Mouse (Mus musculus): ENCODE measurements around the gene Rere. TPM values are rescaled to one million over a fixed set of nuclear protein-coding genes. Genes with fewer than 3 reads are reported as not detected.
"Not testable (repeated sequence)": the region's sequence is repeated elsewhere in the genome, so short reads cannot be mapped to it uniquely, and the experiment has no call there.

The Rere gene
- polyA plus RNA-seq, 1 experiment from 2014 or later, result 39.0 TPM

GRCm38 (mm10) chr4:150491710-150492109 lies 210.3 kb downstream of the Rere start:
- Histone ChIP-seq H3K27ac (no peak overlapping the region), H3K4me1 (replicated peaks) (peaks cover 55% of the 10 kb centered on the region), H3K4me3 (no peak overlapping the region), H3K4me2 (no peak overlapping the region), H3K9me3 (no peaks in the 10 kb centered on the region), H3K27me3 (no peaks in the 10 kb centered on the region), H3K36me3 (no peaks in the 10 kb centered on the region), H3K9ac (no peak overlapping the region)
- WGBS, result 60% methylated on average over 4 of the region's 4 CpGs
- ATAC-seq (ENCODE audit: low FRiP score), result no peak

GRCm38 (mm10) chr4:150493258-150493937 lies 212.0 kb downstream of the Rere start:
- no peaks in the 10 kb centered on the region for H3K9me3 ChIP-seq
- H3K4me2 ChIP-seq, result no peak overlapping the region
- H3K27ac ChIP-seq, result no peak overlapping the region
- H3K4me3 ChIP-seq, result no peak overlapping the region
- peaks cover 38% of the 10 kb centered on the region for H3K4me1 ChIP-seq (replicated peaks)
- H3K36me3 ChIP-seq, result no peaks in the 10 kb centered on the region
- WGBS, result 90% methylated on average over 7 of the region's 7 CpGs
- H3K9ac ChIP-seq, result no peak overlapping the region
- no peaks in the 10 kb centered on the region for H3K27me3 ChIP-seq
- ATAC-seq (ENCODE audit: low FRiP score), result no peak

GRCm38 (mm10) chr4:150493938-150494330 lies 212.5 kb downstream of the Rere start:
- peaks cover 33% of the 10 kb centered on the region for H3K4me1 ChIP-seq (replicated peaks)
- not testable (repeated sequence) for ATAC-seq (ENCODE audit: low FRiP score); H3K9ac ChIP-seq; H3K27ac ChIP-seq; H3K4me3 ChIP-seq; H3K4me2 ChIP-seq; H3K27me3 ChIP-seq; H3K9me3 ChIP-seq; H3K36me3 ChIP-seq
- 89% methylated on average over 5 of the region's 5 CpGs for WGBS

- H3K4me2 ChIP-seq, result no peak overlapping the region
- H3K9ac ChIP-seq, result no peak overlapping the region; the same call in 1 of the 2 replicates
- H3K27me3 ChIP-seq, result no peaks in the 10 kb centered on the region
- peak overlapping the region; percentile 58; the same call in 1 of the 2 replicates for H3K27ac ChIP-seq
- no peaks in the 10 kb centered on the region for H3K9me3 ChIP-seq
- H3K36me3 ChIP-seq, result peaks cover 10% of the 10 kb centered on the region; the same call in 1 of the 2 replicates
- WGBS, result 41% methylated on average over 2 of the region's 2 CpGs
- no peak overlapping the region for H3K4me3 ChIP-seq
- ATAC-seq (ENCODE audit: low FRiP score), result no peak
- peaks cover 18% of the 10 kb centered on the region for H3K4me1 ChIP-seq (replicated peaks)
Measured at GRCm38 (mm10) chr4:150495568-150495967, 214.1 kb downstream of the Rere start.

GRCm38 (mm10) chr4:150504304-150505021 lies 223.0 kb downstream of the Rere start:
- no peak overlapping the region for H3K27ac ChIP-seq
- ATAC-seq (ENCODE audit: low FRiP score), result no peak
- WGBS, result 94% methylated on average over 11 of the region's 11 CpGs
- H3K9ac ChIP-seq, result no peak overlapping the region
- H3K4me1 ChIP-seq (replicated peaks), result no peaks in the 10 kb centered on the region
- H3K9me3 ChIP-seq, result no peaks in the 10 kb centered on the region
- peaks cover 37% of the 10 kb centered on the region for H3K36me3 ChIP-seq
- no peak overlapping the region for H3K4me3 ChIP-seq
- H3K4me2 ChIP-seq, result no peak overlapping the region
- H3K27me3 ChIP-seq, result no peaks in the 10 kb centered on the region

- Histone ChIP-seq H3K9me3 (no peaks in the 10 kb centered on the region), H3K36me3 (peaks cover 53% of the 10 kb centered on the region), H3K27ac (0 out of 2 replicates have a peak overlapping the region, but pooled peaks have one; percentile 1), H3K4me3 (no peak overlapping the region), H3K4me2 (no peak overlapping the region), H3K27me3 (no peaks in the 10 kb centered on the region), H3K4me1 (replicated peaks) (no peaks in the 10 kb centered on the region), H3K9ac (no peak overlapping the region)
- no peak for ATAC-seq (ENCODE audit: low FRiP score)
- 84% methylated on average over 3 of the region's 3 CpGs for WGBS
Measured at GRCm38 (mm10) chr4:150509026-150509712, 227.7 kb downstream of the Rere start.

GRCm38 (mm10) chr4:150510036-150510435 lies 228.6 kb downstream of the Rere start:
- Histone ChIP-seq H3K27ac (no peak overlapping the region), H3K4me2 (no peak overlapping the region), H3K27me3 (no peaks in the 10 kb centered on the region), H3K9ac (no peak overlapping the region), H3K4me1 (replicated peaks) (no peaks in the 10 kb centered on the region), H3K36me3 (peaks cover 47% of the 10 kb centered on the region), H3K4me3 (no peak overlapping the region), H3K9me3 (no peaks in the 10 kb centered on the region)
- WGBS, result 84% methylated on average over 2 of the region's 2 CpGs
- ATAC-seq (ENCODE audit: low FRiP score), result no peak

- not testable (repeated sequence) for H3K27ac ChIP-seq; H3K4me1 ChIP-seq (replicated peaks); H3K9ac ChIP-seq; ATAC-seq (ENCODE audit: low FRiP score); H3K4me3 ChIP-seq; H3K4me2 ChIP-seq; H3K9me3 ChIP-seq; H3K27me3 ChIP-seq
- H3K36me3 ChIP-seq, result peaks cover 42% of the 10 kb centered on the region
- 96% methylated on average over 4 of the region's 6 CpGs for WGBS
Measured at GRCm38 (mm10) chr4:150513387-150513786, 231.9 kb downstream of the Rere start.

GRCm38 (mm10) chr4:150516201-150516600 lies 234.8 kb downstream of the Rere start:
- no peak overlapping the region for H3K27ac ChIP-seq
- H3K36me3 ChIP-seq, result peaks cover 23% of the 10 kb centered on the region
- H3K4me3 ChIP-seq, result no peak overlapping the region
- no peak for ATAC-seq (ENCODE audit: low FRiP score)
- H3K4me2 ChIP-seq, result no peak overlapping the region
- H3K9ac ChIP-seq, result no peak overlapping the region
- no peaks in the 10 kb centered on the region for H3K9me3 ChIP-seq
- 82% methylated on average over 2 of the region's 2 CpGs for WGBS
- H3K4me1 ChIP-seq (replicated peaks), result peaks cover 8% of the 10 kb centered on the region
- H3K27me3 ChIP-seq, result no peaks in the 10 kb centered on the region

- Histone ChIP-seq H3K9me3 (no peaks in the 10 kb centered on the region), H3K27me3 (no peaks in the 10 kb centered on the region), H3K27ac (peak overlapping the region; percentile 71), H3K9ac (no peak overlapping the region), H3K4me1 (replicated peaks) (peaks cover 12% of the 10 kb centered on the region), H3K4me2 (no peak overlapping the region), H3K4me3 (no peak overlapping the region), H3K36me3 (peaks cover 15% of the 10 kb centered on the region)
- 50% methylated on average over 4 of the region's 4 CpGs for whole genome bisulfite sequencing
- ATAC-seq (ENCODE audit: low FRiP score), result no peak
Measured at GRCm38 (mm10) chr4:150517381-150517780, 235.9 kb downstream of the Rere start.

GRCm38 (mm10) chr4:150518826-150519225 lies 237.4 kb downstream of the Rere start:
- WGBS, result 98% methylated on average over 5 of the region's 5 CpGs
- Histone ChIP-seq H3K27ac (0 out of 2 replicates have a peak overlapping the region, but pooled peaks have one; percentile 23), H3K4me2 (no peak overlapping the region), H3K4me1 (replicated peaks) (peaks cover 22% of the 10 kb centered on the region), H3K9ac (no peak overlapping the region), H3K9me3 (no peaks in the 10 kb centered on the region), H3K4me3 (no peak overlapping the region), H3K36me3 (peaks cover 9% of the 10 kb centered on the region), H3K27me3 (no peaks in the 10 kb centered on the region)
- ATAC-seq (ENCODE audit: low FRiP score), result no peak

GRCm38 (mm10) chr4:150520069-150520468 lies 238.6 kb downstream of the Rere start:
- Histone ChIP-seq H3K27ac (no peak overlapping the region), H3K36me3 (peaks cover 13% of the 10 kb centered on the region), H3K4me1 (replicated peaks) (peaks cover 26% of the 10 kb centered on the region), H3K4me3 (no peak overlapping the region), H3K9me3 (no peaks in the 10 kb centered on the region), H3K9ac (no peak overlapping the region), H3K4me2 (no peak overlapping the region), H3K27me3 (no peaks in the 10 kb centered on the region)
- ATAC-seq (ENCODE audit: low FRiP score), result no peak
- 88% methylated on average over 1 of the region's 1 CpGs for WGBS

Measured in hindbrain, embryonic 13.5 days (tissue).